Mouse (Mus musculus) CD4-positive naive resting alpha-beta T cell, adult 76 days (primary cell): ENCODE results near the gene Timmdc1. TPM values are rescaled to one million over a fixed set of nuclear protein-coding genes. Genes with fewer than 3 reads are reported as not detected.

Source experiments
- total RNA-seq: library from RNA; stranded (reverse); gene quantifications from one replicate; pipeline ENCODE4 v1.2.4, GENCODE M21; 2023

The Timmdc1 gene
- total RNA-seq = 13.2 TPM

DNA sequence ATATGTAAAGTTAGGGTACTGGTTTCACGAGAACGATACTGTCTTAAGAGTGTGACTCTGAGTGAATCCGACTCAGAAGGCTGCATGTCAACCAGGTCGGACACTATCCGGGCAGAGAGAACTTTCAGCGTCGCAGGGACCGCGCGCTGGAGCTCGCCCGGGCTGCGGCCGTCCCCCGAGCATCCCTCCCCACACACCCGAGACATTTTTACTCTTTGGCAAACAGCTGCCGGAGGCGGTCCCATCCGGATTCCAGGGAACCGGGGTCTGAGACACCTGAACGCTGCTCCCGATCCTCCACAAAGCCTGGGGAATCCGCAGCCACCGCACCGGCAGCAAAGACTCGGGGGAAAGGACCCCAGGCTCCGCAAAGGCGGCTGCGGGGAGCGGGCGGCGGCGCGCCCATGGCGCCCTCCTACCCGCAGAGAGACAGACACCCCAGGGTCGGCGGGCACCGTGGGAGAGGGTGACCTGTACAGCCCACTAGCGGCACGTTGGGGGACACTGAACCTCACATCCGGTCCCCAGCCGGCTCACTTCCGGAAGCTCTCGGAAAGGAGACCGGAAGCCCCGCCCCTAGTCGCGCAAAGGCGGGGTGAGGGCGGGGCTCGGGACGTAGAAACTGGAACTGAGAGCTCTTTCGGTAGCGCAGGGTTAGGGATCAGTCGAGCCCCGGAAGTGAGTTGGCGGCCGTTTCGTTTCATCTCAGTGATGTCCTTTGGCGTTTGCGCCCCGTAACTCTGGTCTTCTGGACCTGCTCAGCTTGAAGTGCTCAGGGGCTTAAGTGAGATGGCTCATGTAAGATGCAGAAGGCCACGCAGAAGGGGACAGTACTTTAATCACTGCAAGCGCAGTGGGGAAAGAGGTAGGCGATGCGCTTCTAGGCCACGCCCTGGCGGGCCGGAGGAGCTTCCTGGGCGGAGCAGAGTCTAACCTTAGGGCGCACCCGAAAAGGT lies at the start of gene Timmdc1:
Gene Timmdc1, minus strand, starts transcription at position 535 of the 956 bp plus-strand sequence.

DNA sequence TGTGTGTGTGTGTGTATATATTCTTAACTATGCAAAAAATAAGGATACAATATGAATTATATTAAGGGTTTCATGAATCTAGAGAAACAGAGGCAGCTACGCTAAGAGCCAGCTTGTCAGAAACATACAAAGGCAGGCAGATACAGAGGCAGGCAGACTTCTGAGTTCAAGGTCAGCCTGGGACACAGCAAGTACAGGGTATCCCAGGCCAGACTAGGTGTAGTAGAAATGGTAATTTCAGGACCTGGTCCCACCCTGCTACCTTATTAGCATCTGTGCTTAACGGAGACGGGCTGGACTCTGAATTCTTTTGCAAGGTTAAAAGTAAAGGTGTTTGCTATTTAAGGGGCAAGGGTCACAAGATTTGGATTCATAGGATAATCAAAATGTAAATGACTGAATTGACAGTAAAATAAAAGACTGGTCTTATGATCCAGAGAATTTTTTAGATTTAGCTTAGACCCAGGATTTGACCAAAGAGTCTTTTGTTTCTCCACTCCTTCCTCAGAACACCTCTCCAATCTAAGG lies 35.8 kb upstream of the Timmdc1 start, which contains the start of gene Tmem39a:
Gene Tmem39a, plus strand, starts transcription at position 478 of the 528 bp plus-strand sequence.

DNA sequence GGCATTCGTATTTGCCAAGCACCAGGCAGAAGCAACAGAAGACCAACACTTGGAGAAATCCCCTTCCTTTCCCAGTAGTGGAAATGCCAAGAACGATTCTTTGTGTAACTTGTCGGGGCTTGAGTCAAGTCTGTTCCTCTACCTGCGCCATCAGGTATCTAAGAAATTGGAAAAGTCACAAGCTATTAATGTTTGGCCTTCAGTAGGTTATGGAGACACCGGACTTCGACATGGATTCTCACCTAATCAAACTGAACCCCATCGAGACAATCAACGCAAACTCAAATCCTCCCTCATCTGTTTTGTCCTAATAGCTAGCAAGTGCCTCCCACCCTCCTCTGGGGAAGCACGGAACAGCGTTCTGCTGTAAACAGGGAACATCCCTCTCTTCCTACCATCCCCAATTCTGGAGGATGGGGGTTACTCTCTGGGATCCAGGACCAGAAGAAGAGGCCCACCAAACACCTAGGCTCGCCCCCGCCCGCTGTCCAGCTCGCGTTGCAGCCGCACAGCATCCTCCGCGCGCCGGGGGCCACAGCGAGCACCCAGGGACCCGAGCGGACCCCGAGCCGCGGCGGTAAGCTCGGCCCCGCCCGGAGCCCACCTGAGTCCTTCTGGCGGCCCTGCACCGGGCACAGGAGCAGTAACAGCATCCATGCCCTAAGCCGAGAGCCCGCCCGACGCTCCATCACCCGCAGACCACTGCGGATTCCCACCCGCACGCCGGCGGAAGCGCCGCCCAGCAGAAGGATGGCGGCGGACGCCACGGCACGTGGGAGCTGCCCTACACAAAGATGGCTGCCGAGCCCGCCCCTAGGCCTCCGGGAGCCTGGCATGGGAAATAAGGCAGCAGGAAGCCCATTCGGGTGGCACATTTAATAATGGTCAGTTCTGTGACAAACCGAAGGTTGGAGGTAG lies 27.3 kb upstream of the Timmdc1 start, which contains the start of gene Poglut1:
Gene Poglut1, minus strand, starts transcription at position 780 of the 918 bp plus-strand sequence.

DNA sequence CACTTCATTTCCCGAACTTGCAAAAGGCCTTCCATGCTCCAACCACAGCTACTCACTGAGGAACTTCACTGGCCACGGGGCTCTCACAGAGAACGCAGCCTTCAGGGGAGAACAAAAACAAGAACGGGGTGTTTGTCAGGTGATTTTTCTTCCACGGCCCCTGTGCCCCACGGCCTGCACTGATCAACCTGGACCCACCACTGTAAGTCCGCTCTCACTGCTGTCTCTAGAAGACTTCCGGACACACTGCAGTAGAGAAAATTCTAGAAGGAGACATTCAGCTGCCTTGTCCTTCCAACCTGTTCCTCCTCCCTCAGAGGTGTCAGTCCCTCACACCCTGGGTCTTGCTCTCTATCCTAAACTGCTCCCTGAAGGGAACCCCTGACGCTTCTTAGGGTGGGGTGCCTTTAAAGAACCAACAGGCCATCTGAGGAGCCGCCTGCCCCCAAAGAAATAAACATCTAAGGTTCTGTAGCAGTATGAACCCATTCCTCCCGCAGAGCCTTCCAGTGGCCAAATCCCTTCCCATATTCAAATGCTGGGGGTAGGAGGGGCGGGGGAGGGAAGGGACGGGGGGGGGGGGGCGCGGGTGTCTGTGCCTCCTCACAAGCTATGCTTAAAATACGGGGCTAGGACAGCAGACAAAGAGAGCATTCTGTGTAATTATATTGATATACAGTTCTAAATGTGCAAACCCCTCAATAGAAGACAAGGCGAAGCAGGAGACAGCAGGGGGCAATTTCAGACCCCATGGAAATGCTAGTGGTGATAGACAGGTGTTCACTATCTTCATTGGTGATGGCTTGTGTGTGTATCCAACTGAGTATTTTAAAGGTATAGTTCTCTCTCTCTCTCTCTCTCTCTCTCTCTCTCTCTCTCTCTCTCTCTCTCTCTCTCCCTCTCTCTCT lies 66.7 kb downstream of the Timmdc1 start, which contains the start of gene Cd80:
Gene Cd80, plus strand, starts transcription at position 51 of the 908 bp plus-strand sequence.

DNA sequence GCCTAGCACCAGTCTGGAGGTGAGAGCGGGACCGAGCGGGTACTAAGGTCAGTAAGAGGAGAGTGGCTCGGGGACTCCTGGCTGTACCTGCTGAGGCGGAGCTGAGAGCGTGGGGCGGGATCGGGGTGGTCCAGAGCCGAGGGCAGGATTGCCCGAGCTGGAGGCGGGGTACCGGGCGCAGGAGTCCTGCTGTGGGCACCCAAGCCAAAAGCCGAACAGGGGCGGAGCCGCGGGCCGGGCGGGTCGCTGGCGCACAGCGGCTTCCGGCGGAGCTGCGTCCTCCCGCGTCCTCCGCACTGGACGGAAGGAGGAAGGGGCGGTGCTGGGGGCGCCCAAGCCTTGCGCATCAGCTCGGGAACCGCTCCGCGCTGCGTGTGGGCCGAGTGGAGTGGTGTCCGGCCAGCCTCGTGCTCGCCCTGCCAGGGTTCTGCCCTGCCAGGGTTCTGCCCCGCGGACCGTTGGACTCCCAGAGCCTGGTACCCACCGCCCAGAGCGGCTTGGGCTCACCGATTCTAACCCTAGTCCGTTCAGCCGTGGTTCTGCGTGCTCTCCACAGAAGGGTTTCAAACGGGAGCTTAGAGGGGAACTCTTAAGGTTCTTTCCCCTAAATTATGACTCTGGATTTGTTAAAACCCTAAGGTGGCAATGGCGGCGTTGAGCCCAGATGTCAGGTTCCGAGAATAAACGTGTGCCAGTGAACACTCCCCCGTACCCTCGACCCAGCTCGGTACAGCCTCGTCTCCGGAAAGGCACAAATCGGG lies 69.8 kb downstream of the Timmdc1 start, which contains the start of gene Adprh:
Gene Adprh, minus strand, starts transcription at position 262 of the 761 bp plus-strand sequence.

Other genes starting within 250 kb of the Timmdc1 start
- not detected for gene Nr1i2, start 227.8 kb downstream of the Timmdc1 start, total RNA-seq
- not detected for gene Maats1, start 180.5 kb downstream of the Timmdc1 start, total RNA-seq
- gene Cox17, start 175.7 kb downstream of the Timmdc1 start, total RNA-seq = 44.6 TPM
- not detected for gene Gm21987, start 175.6 kb downstream of the Timmdc1 start, total RNA-seq
- gene Popdc2, start 160.5 kb downstream of the Timmdc1 start, total RNA-seq = not detected
- gene Pla1a, start 89.5 kb downstream of the Timmdc1 start, total RNA-seq = not detected
- gene Adprh, start 70.0 kb downstream of the Timmdc1 start, total RNA-seq = 16.7 TPM
- gene Cd80, start 67.1 kb downstream of the Timmdc1 start, total RNA-seq = 1.0 TPM
- 19.1 TPM for gene Poglut1, start 27.6 kb upstream of the Timmdc1 start, total RNA-seq
- gene Tmem39a, start 36.0 kb upstream of the Timmdc1 start, total RNA-seq = 53.5 TPM
- 22.4 TPM for gene Arhgap31, start 190.6 kb upstream of the Timmdc1 start, total RNA-seq
- gene B4galt4, start 219.6 kb upstream of the Timmdc1 start, total RNA-seq = 0.26 TPM